Mouse (Mus musculus) kidney, embryonic 16.5 days (tissue): ENCODE data around the gene Bola1. TPM values are rescaled to one million over a fixed set of nuclear protein-coding genes. Genes with fewer than 3 reads are reported as not detected.
"Not testable (repeated sequence)": the region's sequence is repeated elsewhere in the genome, so short reads cannot be mapped to it uniquely, and the experiment has no call there.

Experiments
- ATAC-seq: fragments of 200-750 bp; cut with Nextera tagmentation; 2 replicates; pipeline ENCODE4 v1.8.0; 2017; ENCODE audit warnings: moderate TSS enrichment; ENCODE audit not compliant: low FRiP score, low TSS enrichment
- H3K27ac ChIP-seq: fragments of 300-500 bp; sonication (generic); 2 replicates; pipeline ENCODE4 v1.5.1; 2014; ENCODE audit warnings: low read length
- H3K27me3 ChIP-seq: fragments of 300-500 bp; sonication (generic); 2 replicates; pipeline ENCODE4 v1.6.1; 2014; ENCODE audit warnings: low read length, control low read depth, mixed read lengths; ENCODE audit not compliant: insufficient read depth
- H3K36me3 ChIP-seq: fragments of 300-500 bp; sonication (generic); 2 replicates; pipeline ENCODE4 v1.6.1; 2014; ENCODE audit warnings: low read length, control low read depth, mixed read lengths; ENCODE audit not compliant: insufficient read depth
- H3K4me1 ChIP-seq: fragments of 300-500 bp; sonication (generic); 2 replicates; pipeline ENCODE4 v1.6.1; 2014; ENCODE audit warnings: low read length, control low read depth, mixed read lengths; ENCODE audit not compliant: insufficient read depth
- H3K4me2 ChIP-seq: fragments of 300-500 bp; sonication (generic); replicated peaks from 2 replicates; pipeline ENCODE4 v1.6.1; 2014; ENCODE audit warnings: low read depth, low read length
- H3K4me3 ChIP-seq: fragments of 300-500 bp; sonication (generic); 2 replicates; pipeline ENCODE4 v1.5.1; 2014; ENCODE audit warnings: mild to moderate bottlenecking, low read length
- H3K9ac ChIP-seq: fragments of 300-500 bp; sonication (generic); replicated peaks from 2 replicates; pipeline ENCODE4 v1.6.1; 2014; ENCODE audit warnings: low read length
- H3K9me3 ChIP-seq: fragments of 300-500 bp; sonication (generic); 2 replicates; pipeline ENCODE4 v1.6.1; 2016; ENCODE audit warnings: low read length, control low read depth
- WGBS: fragments of 180-500 bp; shearing (Covaris S2); extraction: QIAGEN DNeasy Blood & Tissue Kit; methylation state at CpG from one replicate; pipeline ENCODE4 v1.1.7; 2014; 5-methylcytosine and 5-hydroxymethylcytosine counted together
- polyA plus RNA-seq: library from polyadenylated mRNA; unstranded; fragments of >200 nt; fragmentation: Nextera tagmentation; extraction: Ambion mirVana; gene quantifications from 2 replicates; pipeline ENCODE4 v1.2.1, GENCODE M21; 2015

Gene Bola1
- polyA plus RNA-seq, 1 experiment from 2014 or later: 51.3 TPM

GRCm38 (mm10) chr3:96248141-96249033 is 28.9 kb upstream of the Bola1 start:
- WGBS: 38% methylated on average over 6 of the region's 6 CpGs
- Histone ChIP-seq H3K4me1 (peaks cover 37% of the 10 kb centered on the region), H3K4me3 (peak overlapping the region; percentile 49), H3K27me3 (no peaks in the 10 kb centered on the region), H3K36me3 (no peaks in the 10 kb centered on the region), H3K9me3 (no peaks in the 10 kb centered on the region), H3K4me2 (peak overlapping the region; percentile 55), H3K27ac (peak overlapping the region; percentile 66), H3K9ac (peak overlapping the region; percentile 52)
- no peak for ATAC-seq

GRCm38 (mm10) chr3:96247356-96248140 is 28.0 kb upstream of the Bola1 start:
- Histone ChIP-seq H3K9me3 (no peaks in the 10 kb centered on the region), H3K4me2 (peak overlapping the region; percentile 55), H3K4me1 (peaks cover 37% of the 10 kb centered on the region), H3K9ac (peak overlapping the region; percentile 72), H3K4me3 (peak overlapping the region; percentile 49), H3K36me3 (no peaks in the 10 kb centered on the region), H3K27me3 (no peaks in the 10 kb centered on the region), H3K27ac (peak overlapping the region; percentile 75)
- no peak for ATAC-seq
- 5% methylated on average over 11 of the region's 11 CpGs for WGBS

- WGBS: 0% methylated on average over 1 of the region's 47 CpGs
- peak; percentile 96 for ATAC-seq
- H3K27me3 ChIP-seq, H3K9me3 ChIP-seq, H3K36me3 ChIP-seq: not testable (repeated sequence)
- peak within 1 kb of the TSS; percentile 72 for H3K9ac ChIP-seq
- peak within 1 kb of the TSS; percentile 55 for H3K4me2 ChIP-seq
- H3K4me1 ChIP-seq: peaks cover 37% of the 10 kb centered on the region
- peak within 1 kb of the TSS; percentile 75 for H3K27ac ChIP-seq
- H3K4me3 ChIP-seq: peak within 1 kb of the TSS; percentile 49
Observed at GRCm38 (mm10) chr3:96246427-96246856, 26.9 kb upstream of the Bola1 start, which contains the start of gene Hist2h3c1. Gene Hist2h3c1 (plus strand): TSS chr3:96246685.

DNA sequence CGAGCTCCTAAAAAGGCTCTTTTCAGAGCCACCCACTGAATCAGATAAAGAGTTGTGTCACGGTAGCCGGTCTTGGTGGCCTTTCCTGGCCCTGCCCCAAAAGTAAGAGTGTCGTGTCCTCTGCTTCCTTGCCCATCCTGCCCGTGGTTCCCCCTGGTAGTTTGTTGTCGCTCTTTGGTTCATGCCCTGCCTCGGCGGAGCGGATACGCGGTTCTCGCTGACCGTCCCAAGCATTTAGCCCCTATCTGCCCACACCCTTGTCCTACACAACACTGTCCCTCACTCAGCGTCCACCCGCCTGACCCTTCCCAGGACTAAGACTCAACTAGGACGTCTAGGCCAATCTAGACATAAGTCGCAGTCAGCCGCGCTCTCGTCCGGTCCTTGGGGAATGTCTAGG is 26.5 kb upstream of the Bola1 start:
- peaks cover 37% of the 10 kb centered on the region for H3K4me1 ChIP-seq
- not testable (repeated sequence) for H3K9me3 ChIP-seq, ATAC-seq, H3K27me3 ChIP-seq, H3K36me3 ChIP-seq
- peak overlapping the region; percentile 38 for H3K4me3 ChIP-seq
- H3K4me2 ChIP-seq: peak overlapping the region; percentile 23; the same call in 1 of the 2 replicates
- 0 out of 2 replicates have a peak overlapping the region, but pooled peaks have one; percentile 55 for H3K9ac ChIP-seq
- H3K27ac ChIP-seq: 0 out of 2 replicates have a peak overlapping the region, but pooled peaks have one; percentile 58
- 0% methylated on average over 9 of the region's 21 CpGs for WGBS

GRCm38 (mm10) chr3:96245003-96245886 is 25.7 kb upstream of the Bola1 start, which contains the start of gene Hist2h2aa1:
Gene Hist2h2aa1 (plus strand): TSS chr3:96245497.
- ATAC-seq: peak; percentile 87
- under 1% methylated on average over 23 of the region's 88 CpGs for WGBS
- H3K9me3 ChIP-seq: not testable (repeated sequence)

DNA sequence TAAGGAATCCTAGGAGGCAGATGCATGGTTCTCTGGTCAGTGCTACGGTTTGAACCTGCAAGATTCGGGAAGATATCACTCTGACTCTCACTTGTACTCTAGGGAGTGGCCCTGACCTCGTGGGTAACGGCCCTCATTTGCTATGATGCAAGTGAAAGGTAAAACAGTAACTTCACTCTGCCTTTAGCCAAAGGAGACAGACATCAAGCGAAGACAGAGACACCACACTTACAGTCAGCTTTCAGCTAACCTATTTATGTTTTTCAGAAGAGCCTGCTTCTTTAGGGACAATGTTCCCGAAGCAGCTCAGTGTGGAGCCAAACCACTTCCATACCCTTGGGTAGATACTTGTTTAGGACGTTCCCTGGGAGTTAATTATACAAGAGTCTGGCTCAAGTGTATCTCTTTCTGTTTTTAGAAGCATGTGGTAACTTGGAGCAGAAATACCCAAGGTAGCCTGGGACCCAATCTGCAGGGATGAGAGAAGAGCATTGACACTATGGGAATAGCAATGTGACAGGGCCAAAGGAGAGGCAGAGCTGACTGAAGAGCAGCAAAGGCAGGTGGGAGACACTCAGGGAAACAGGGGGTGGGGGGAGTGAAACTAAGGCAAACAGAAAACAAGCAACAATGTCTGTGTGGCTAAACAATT is 24.5 kb upstream of the Bola1 start:
- Histone ChIP-seq H3K27ac (peak overlapping the region; percentile 99), H3K36me3 (no peaks in the 10 kb centered on the region), H3K4me3 (peak overlapping the region; percentile 60; the same call in 1 of the 2 replicates), H3K27me3 (no peaks in the 10 kb centered on the region), H3K9me3 (no peaks in the 10 kb centered on the region), H3K4me1 (peaks cover 31% of the 10 kb centered on the region), H3K9ac (peak overlapping the region; percentile 87), H3K4me2 (peak overlapping the region; percentile 63)
- 67% methylated on average over 7 of the region's 7 CpGs for WGBS
- no peak for ATAC-seq

More at GRCm38 (mm10) chr3:96245003-96245886, 25.7 kb upstream of the Bola1 start, which contains the start of gene Hist2h2aa1:
- Histone ChIP-seq H3K9ac (peak within 1 kb of the TSS; percentile 87), H3K27ac (peak within 1 kb of the TSS; percentile 99), H3K4me1 (peaks cover 39% of the 10 kb centered on the region), H3K4me3 (peak within 1 kb of the TSS; percentile 60), H3K4me2 (peak within 1 kb of the TSS; percentile 63)
- H3K36me3 ChIP-seq, H3K27me3 ChIP-seq: not testable (repeated sequence)

DNA sequence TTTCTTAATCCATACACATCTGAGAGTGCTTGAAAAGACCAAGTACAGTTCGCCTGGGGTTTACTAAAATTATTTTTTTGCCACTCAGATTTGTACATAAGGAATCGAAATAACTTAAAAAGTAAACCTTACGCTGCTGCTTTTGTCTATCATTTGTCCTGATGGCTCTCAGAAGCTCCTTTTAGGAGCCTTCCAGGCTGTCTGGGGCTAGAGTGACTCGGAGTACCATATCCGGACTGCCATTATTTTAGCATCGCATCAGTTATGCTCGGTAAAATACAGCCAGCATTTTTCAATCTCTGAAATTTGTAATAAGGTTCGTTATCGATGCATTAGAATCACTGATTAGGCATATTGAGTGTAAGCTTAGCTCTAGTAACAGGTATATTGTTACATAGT is 21.3 kb upstream of the Bola1 start:
- ATAC-seq: no peak
- peak overlapping the region; percentile 88 for H3K27ac ChIP-seq
- H3K27me3 ChIP-seq: no peaks in the 10 kb centered on the region
- H3K4me2 ChIP-seq: peak overlapping the region; percentile 24
- H3K36me3 ChIP-seq: no peaks in the 10 kb centered on the region
- peaks cover 36% of the 10 kb centered on the region for H3K4me1 ChIP-seq
- peak overlapping the region; percentile 65; the same call in 1 of the 2 replicates for H3K9ac ChIP-seq
- WGBS: 77% methylated on average over 9 of the region's 9 CpGs
- no peaks in the 10 kb centered on the region for H3K9me3 ChIP-seq
- no peak overlapping the region for H3K4me3 ChIP-seq

GRCm38 (mm10) chr3:96239949-96240798 is 20.7 kb upstream of the Bola1 start, which contains the start of gene Hist2h2aa2:
Gene Hist2h2aa2 (minus strand): TSS chr3:96240276.
- peak within 1 kb of the TSS; percentile 33 for H3K4me2 ChIP-seq
- peaks cover 36% of the 10 kb centered on the region for H3K4me1 ChIP-seq
- H3K9ac ChIP-seq: peak within 1 kb of the TSS; percentile 65; the same call in 1 of the 2 replicates
- not testable (repeated sequence) for H3K36me3 ChIP-seq, H3K27me3 ChIP-seq, H3K9me3 ChIP-seq
- 5% methylated on average over 23 of the region's 85 CpGs for WGBS
- peak; percentile 88 for ATAC-seq
- H3K27ac ChIP-seq: peak within 1 kb of the TSS; percentile 88
- H3K4me3 ChIP-seq: peak within 1 kb of the TSS; percentile 36
